Mouse (Mus musculus) retina, embryonic 14.5 days (tissue): ENCODE data around the gene Fgd3.
A peak's percentile ranks its signal among the peaks of the same experiment; 100 is the strongest.

ENCODE experiments used
- DNase-seq: peaks from one replicate; pipeline ENCODE4 v3.0.0-alpha.2; 2015; ENCODE audit warnings: low spot score

The Fgd3 gene

DNA sequence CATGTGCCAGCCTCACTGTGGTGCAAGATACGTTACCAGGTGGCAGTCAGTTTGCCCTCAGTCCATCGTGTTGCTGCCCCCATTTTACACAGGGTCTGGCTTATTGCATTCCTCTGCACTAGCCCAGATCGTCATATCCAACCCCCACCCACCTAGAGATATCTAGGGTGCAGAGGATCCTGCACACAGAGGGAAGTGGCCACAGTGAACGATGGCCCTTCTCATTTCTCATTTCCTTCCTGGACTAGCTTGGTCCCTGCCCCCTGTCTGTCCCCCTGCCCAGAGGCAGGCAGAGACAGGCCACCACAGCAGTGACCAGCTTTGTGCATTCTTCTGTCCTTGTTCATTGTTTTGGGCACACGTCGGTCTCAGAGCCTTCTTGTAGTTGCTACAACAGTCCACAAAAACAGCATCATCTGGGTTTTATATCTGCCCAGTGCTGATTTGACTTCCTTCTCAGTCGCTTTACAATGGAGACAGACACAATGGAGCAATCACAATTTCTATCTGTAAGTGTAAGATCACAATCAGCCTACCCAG lies 13.3 kb downstream of the Fgd3 start:
- no peak for DNase-seq

GRCm38 (mm10) chr13:49300771-49301170 lies 19.3 kb downstream of the Fgd3 start:
- no peak for DNase-seq

- DNase-seq: no peak
Measured at GRCm38 (mm10) chr13:49298514-49299381, 21.4 kb downstream of the Fgd3 start.

- DNase-seq: no peak
Measured at GRCm38 (mm10) chr13:49296270-49296669, 23.8 kb downstream of the Fgd3 start.

GRCm38 (mm10) chr13:49294108-49294507 lies 26.0 kb downstream of the Fgd3 start:
- no peak for DNase-seq

DNA sequence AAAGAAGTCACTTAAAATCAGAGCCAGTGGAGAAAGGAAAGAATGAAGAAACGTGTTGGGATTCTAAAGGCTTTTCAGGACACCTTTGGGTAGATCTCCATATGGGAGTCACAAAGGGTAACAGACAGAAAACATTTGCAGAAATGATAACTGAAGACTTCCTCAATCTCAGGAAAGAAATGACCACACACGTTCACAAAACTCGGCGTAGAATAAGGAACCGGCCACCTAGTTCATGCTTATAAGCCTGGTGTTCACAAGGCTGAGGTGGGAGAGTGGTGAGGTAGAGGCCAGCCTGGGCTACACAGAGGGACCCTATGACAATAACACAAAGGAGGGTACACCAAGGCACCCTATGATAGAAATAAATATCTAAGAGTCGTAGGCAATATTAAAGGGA lies 28.2 kb downstream of the Fgd3 start:
- DNase-seq: no peak

- peak; percentile 15 for DNase-seq
Measured at GRCm38 (mm10) chr13:49291398-49291797, 28.7 kb downstream of the Fgd3 start.

DNA sequence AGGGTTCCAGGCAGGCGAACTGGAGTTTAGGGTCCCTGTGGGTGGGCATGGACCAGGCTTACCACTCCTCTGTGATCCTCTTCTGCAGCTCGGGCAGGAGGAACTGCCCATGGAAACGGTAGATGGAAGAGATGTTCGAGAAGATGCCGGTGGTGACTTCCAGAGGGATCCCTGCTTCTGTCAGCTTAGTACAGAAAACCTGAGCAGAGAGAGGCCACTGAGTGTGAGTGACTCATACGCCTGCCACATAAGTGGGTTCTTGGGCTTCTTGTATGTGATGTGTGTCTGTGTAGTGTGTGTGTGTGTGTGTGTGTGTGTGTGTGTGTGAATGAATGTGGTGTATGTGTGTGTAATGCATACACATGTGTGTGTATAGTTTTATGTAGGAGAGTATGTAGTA lies 32.9 kb downstream of the Fgd3 start:
- no peak for DNase-seq

- no peak for DNase-seq
Measured at GRCm38 (mm10) chr13:49286750-49287149, 33.4 kb downstream of the Fgd3 start.

DNA sequence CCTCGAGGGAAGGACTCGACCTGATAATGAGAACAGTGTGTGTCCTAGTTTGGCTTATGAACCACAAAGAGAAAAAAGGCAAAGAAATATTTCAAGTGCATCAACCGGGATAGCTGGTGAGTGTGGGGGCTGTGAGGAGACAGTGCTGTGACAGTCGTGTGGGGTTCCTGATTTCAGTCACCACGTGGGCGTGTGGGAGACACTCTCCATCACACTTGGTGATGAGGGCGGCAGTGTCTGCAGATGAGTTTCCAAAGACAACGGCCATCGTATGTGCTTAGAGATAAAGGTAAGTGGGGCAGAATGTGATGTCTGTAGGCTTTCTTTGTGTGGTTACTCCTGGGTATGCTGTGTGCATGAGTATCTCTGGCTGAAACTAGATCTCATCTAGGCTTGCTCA lies 36.4 kb downstream of the Fgd3 start:
- DNase-seq: no peak

GRCm38 (mm10) chr13:49282168-49282567 lies 37.9 kb downstream of the Fgd3 start:
- DNase-seq: no peak

GRCm38 (mm10) chr13:49271831-49272765 lies 48.0 kb downstream of the Fgd3 start:
- DNase-seq: no peak

GRCm38 (mm10) chr13:49270500-49270899 lies 49.6 kb downstream of the Fgd3 start:
- no peak for DNase-seq

DNA sequence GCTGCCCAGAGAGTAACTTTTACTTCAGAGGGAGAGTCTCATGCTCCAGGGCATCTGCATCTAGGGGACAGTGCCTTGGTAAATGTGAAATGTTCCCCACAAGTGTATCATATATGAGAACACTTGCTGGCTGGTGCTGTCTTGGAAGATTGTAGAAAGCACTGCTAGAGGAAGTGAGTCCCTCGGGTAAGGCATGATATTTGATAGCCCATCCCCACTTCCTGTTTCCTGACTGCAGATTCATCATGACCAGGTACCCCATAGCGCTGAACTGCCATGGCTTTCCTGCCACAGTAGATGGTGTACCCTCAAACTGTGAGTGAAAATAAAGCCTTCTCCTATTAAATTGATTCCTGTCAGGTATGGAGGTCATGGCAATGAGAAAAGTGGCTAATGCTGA lies 52.5 kb downstream of the Fgd3 start:
- no peak for DNase-seq

DNA sequence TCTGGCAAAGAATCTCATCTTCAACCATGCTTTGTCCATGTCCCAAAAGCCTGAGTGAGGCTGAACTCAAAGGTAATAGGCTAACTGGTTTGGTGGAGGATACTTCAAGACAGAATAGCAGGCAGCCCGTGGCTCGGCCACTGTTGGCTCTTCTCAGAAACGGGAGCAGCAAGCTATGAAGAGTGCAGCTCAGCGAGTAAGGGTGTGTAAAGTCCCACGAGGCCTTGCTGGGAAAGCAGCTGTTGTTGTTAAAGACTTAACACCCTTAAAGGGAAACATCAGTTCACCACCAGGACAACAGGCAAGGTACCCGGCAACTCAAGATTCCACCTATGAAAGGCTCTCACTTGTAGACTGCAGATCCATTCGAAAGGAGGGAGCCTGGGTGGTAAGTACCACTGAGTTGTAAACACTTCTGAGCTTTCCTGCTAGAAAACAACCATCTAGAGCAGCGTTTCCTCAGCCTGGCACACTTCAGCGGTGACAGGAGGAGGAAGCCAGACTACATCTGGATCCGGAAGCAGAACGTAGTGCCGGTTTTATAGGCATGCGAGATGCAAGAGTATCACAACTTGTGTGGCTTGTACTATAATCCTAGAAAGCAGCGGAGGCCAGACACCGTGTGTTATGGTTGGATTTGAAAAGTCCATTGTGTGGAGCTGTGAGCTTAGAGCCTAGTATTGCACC lies 59.9 kb downstream of the Fgd3 start:
- DNase-seq: no peak

DNA sequence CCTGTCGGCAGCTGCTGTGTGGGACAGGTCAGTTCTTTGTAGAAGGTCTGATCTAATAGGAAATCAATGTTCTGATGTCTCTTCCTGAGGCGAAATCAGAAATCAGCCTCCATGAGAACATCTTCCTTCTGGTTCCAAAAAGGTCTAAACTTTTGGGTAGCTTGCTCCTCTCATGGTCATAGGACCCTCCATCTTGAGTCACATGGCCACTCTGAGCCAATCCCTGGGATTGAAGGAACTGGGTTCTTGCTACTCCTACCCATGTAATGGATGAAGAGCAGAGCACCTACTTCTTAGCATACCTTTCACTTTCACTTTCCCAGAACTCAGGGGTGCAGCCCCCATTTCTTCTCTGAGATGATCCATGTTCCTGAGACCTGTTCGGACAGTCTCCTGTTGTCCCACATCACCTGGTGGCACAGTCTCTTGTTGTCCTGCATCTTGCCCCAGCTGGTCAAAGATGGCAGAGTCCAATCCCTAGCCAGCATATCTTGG lies 62.2 kb downstream of the Fgd3 start:
- no peak for DNase-seq

DNA sequence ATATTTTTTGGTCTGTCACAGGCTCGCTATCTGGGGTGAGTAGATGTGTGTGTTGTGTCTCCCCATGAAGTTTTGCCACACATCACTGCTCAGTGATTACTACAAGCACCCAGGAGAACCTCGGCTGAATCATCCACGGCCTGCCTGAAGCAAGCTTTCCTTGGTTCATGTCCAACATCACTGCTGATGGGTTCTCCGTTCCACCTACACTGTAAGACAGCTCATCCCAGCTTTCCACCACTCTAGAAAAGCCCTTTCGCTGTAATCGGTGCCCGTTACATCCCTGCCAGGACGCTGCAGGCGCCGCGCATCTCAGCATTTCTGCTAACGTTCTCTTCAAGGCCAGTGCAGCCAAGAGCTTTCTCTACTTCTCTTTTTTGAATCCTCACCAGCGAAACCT lies 67.4 kb downstream of the Fgd3 start:
- no peak for DNase-seq

DNA sequence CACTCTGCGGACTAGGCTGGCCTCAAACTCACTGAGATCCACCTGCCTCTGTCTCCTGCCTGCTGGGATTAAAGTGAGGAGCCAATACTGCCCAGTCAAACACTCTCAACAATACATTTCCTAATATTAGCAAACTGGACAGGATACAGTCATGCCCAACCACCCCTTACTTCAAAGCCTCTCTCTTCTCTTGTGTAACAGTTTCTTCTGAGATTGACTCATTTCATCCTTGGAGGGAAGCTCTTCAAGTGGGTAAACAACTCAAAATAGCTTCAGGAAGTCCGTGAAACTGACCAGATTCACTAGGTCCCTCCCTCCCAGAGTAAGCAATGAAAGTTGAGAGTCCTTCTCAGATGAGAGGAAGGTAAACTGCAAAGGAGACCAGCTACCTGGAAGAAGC lies 68.0 kb downstream of the Fgd3 start:
- no peak for DNase-seq

GRCm38 (mm10) chr13:49250716-49251517 lies 69.2 kb downstream of the Fgd3 start:
- DNase-seq: peak; percentile 16

GRCm38 (mm10) chr13:49249634-49250033 lies 70.5 kb downstream of the Fgd3 start:
- DNase-seq: no peak

GRCm38 (mm10) chr13:49248923-49249322 lies 71.2 kb downstream of the Fgd3 start:
- DNase-seq: no peak
